Mouse (Mus musculus): ENCODE measurements around the gene Bphl. TPM values are rescaled to one million over a fixed set of nuclear protein-coding genes. Genes with fewer than 3 reads are reported as not detected.

The Bphl gene
- polyA plus RNA-seq, 1 experiment from 2014 or later = 72.1 TPM

Other genes with a start within 250 kb of the Bphl start
- gene Serpinb6e, start 194.2 kb upstream of the Bphl start, polyA plus RNA-seq (2015; fragmentation: Nextera tagmentation; extraction: Ambion mirVana) = not detected in 2 replicates
- gene Serpinb6c, start 131.9 kb upstream of the Bphl start, polyA plus RNA-seq (2015; fragmentation: Nextera tagmentation; extraction: Ambion mirVana) = 0.92 and 1.4 TPM in 2 replicates
- 15.8 and 19.1 TPM in 2 replicates for gene Nqo2, start 72.9 kb upstream of the Bphl start, polyA plus RNA-seq (2015; fragmentation: Nextera tagmentation; extraction: Ambion mirVana)
- 19.3 and 19.7 TPM in 2 replicates for gene Ripk1, start 35.2 kb upstream of the Bphl start, polyA plus RNA-seq (2015; fragmentation: Nextera tagmentation; extraction: Ambion mirVana)
- gene Serpinb6a, start 34.8 kb upstream of the Bphl start, polyA plus RNA-seq (2015; fragmentation: Nextera tagmentation; extraction: Ambion mirVana) = 69.0 and 74.4 TPM in 2 replicates
- gene Tubb2a, start 40.4 kb downstream of the Bphl start, polyA plus RNA-seq (2015; fragmentation: Nextera tagmentation; extraction: Ambion mirVana) = 208 and 211 TPM in 2 replicates
- 55.4 and 56.9 TPM in 2 replicates for gene Tubb2b, start 92.9 kb downstream of the Bphl start, polyA plus RNA-seq (2015; fragmentation: Nextera tagmentation; extraction: Ambion mirVana)
- 72.6 and 76.4 TPM in 2 replicates for gene Psmg4, start 125.4 kb downstream of the Bphl start, polyA plus RNA-seq (2015; fragmentation: Nextera tagmentation; extraction: Ambion mirVana)

Data from embryonic facial prominence, embryonic 15.5 days (tissue).